Mouse (Mus musculus) thymus, adult 2 months (tissue): ENCODE results near the gene Tmem120b.

Source experiments
- CTCF ChIP-seq: fragments of 200-500 bp; IDR thresholded peaks from 2 replicates; pipeline ENCODE4 v1.5.1; 2012; ENCODE audit warnings: mild to moderate bottlenecking, control low read depth, low read length, moderate library complexity, borderline replicate concordance; ENCODE audit not compliant: control insufficient read depth, poor library complexity, insufficient read depth; ENCODE audit errors: extremely low read depth
- POLR2A ChIP-seq: fragments of 200-500 bp; IDR thresholded peaks from 2 replicates; pipeline ENCODE4 v1.6.1; 2012; ENCODE audit warnings: mild to moderate bottlenecking, low read length, control low read depth, moderate library complexity; ENCODE audit not compliant: control insufficient read depth, poor library complexity, insufficient read depth; ENCODE audit errors: extremely low read depth

- TF ChIP-seq CTCF (no peak), POLR2A (no peak)
Observed at GRCm38 (mm10) chr5:123144746-123145590, 76.8 kb downstream of the Tmem120b start.
